34 mouse cellular contexts compared by ENCODE assay signal in the genomic region with DNA sequence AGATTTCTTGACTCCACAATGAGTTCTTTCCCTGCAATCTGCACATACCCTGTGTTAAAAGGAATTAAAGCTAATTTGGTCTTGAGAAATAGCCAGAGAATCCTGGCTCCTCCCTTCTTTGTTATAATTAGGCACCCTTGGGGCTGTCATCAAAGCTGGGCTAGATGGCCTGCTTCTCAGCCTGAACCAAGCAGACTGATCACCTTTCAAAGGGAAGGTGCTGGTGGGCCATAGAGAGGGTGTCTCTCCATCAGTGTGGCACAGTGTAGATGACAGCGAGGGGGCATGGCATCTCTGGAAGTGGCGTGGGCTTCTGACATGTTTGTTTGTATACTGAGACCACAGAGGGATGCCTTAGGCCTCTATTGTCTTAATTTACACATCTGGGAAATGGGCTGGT.
"Had no signal": no experiment of that assay in that cellular context is flagged by ENCODE, and none has a peak within 500 bp of the region (broad histone marks: within the 10 kb centered on the region; RNA-seq: fewer than 3 reads in every experiment).

No protein-coding gene starts in this region.

- H3K9ac ChIP-seq: heart, embryonic 12.5 days; heart, embryonic 13.5 days; heart, embryonic 15.5 days; hindbrain, embryonic 12.5 days; hindbrain, embryonic 13.5 days; hindbrain, embryonic 14.5 days; hindbrain, embryonic 15.5 days; intestine, embryonic 15.5 days; kidney, embryonic 15.5 days had no signal

- H3K27ac ChIP-seq: heart, embryonic 10.5 days; heart, embryonic 13.5 days; heart, embryonic 15.5 days; hindbrain, embryonic 10.5 days; hindbrain, embryonic 12.5 days; hindbrain, embryonic 13.5 days; hindbrain, embryonic 14.5 days; hindbrain, embryonic 15.5 days; hindbrain, postnatal 0 days; intestine, embryonic 15.5 days; kidney, embryonic 15.5 days; kidney, postnatal 0 days; layer of hippocampus, adult 2 months had no signal

- H3K36me3 ChIP-seq: heart, embryonic 10.5 days; heart, embryonic 12.5 days; heart, embryonic 13.5 days; heart, embryonic 15.5 days; hindbrain, embryonic 10.5 days; hindbrain, embryonic 12.5 days; hindbrain, embryonic 13.5 days; hindbrain, embryonic 15.5 days; intestine, embryonic 15.5 days; kidney, embryonic 15.5 days had no signal

- H3K9me3 ChIP-seq: heart, embryonic 10.5 days; heart, embryonic 12.5 days; heart, embryonic 13.5 days; heart, embryonic 15.5 days; hindbrain, embryonic 12.5 days; hindbrain, embryonic 13.5 days; hindbrain, embryonic 15.5 days; intestine, embryonic 15.5 days; kidney, embryonic 15.5 days had no signal

- ATAC-seq: hindbrain, postnatal 0 days; inflammation-experienced regulatory T-cells, adult 6 months; intestine, embryonic 15.5 days; intestine, embryonic 16.5 days; intestine, postnatal 0 days had no signal

- H3K27me3 ChIP-seq: heart, embryonic 12.5 days; heart, embryonic 13.5 days; heart, embryonic 15.5 days; hindbrain, embryonic 12.5 days; hindbrain, embryonic 13.5 days; hindbrain, embryonic 15.5 days; intestine, embryonic 15.5 days; kidney, embryonic 15.5 days had no signal

- H3K4me3 ChIP-seq: heart, embryonic 10.5 days; heart, embryonic 12.5 days; heart, embryonic 13.5 days; heart, embryonic 15.5 days; hindbrain, embryonic 10.5 days; hindbrain, embryonic 12.5 days; hindbrain, embryonic 13.5 days; hindbrain, embryonic 15.5 days; intestine, embryonic 15.5 days; kidney, embryonic 15.5 days; layer of hippocampus, adult 2 months had no signal

- DNase-seq: heart, postnatal 10 days; heart, postnatal 14 days; heart, postnatal 36 days; heart, postnatal 4 days; kidney, adult 11 months; kidney, adult 18-20 months; kidney, adult 2 months; kidney, adult 8-10 months; kidney, adult 9 months; kidney, postnatal 10 days; kidney, postnatal 14 days; kidney, postnatal 25 days; kidney, postnatal 36 days; kidney, postnatal 4 days; layer of hippocampus, adult 9-11 months; layer of hippocampus, postnatal 36 days had no signal

- H3K4me2 ChIP-seq: heart, embryonic 11.5 days; heart, embryonic 12.5 days; heart, embryonic 13.5 days; heart, embryonic 15.5 days; hindbrain, embryonic 12.5 days; hindbrain, embryonic 13.5 days; hindbrain, embryonic 14.5 days; hindbrain, embryonic 15.5 days; intestine, embryonic 15.5 days; kidney, embryonic 15.5 days had no signal
